Mouse (Mus musculus) G1E (cell line): ENCODE results near the gene Mtg1. TPM values are rescaled to one million over a fixed set of nuclear protein-coding genes. Genes with fewer than 3 reads are reported as not detected.

Experiments
- ATAC-seq: 2 replicates; pipeline ENCODE4 v1.8.0; 2016; ENCODE audit warnings: mild to moderate bottlenecking; ENCODE audit not compliant: insufficient number of reproducible peaks, poor library complexity, low FRiP score, severe bottlenecking; ENCODE audit errors: extremely low read depth
- DNase-seq: peaks from one replicate; pipeline ENCODE4 v3.0.0; 2012; ENCODE audit warnings: low spot score
- H3K27me3 ChIP-seq: 2 replicates; pipeline ENCODE4 v1.6.1; 2012; ENCODE audit warnings: mild to moderate bottlenecking, low read length, inconsistent platforms; ENCODE audit not compliant: insufficient read depth
- H3K36me3 ChIP-seq: replicated peaks from 2 replicates; pipeline ENCODE3; 2012; ENCODE audit warnings: mild to moderate bottlenecking, inconsistent platforms
- H3K4me1 ChIP-seq: 2 replicates; pipeline ENCODE4 v1.6.1; 2012; ENCODE audit warnings: low read depth, low read length, inconsistent platforms, mixed read lengths; ENCODE audit not compliant: insufficient read depth
- H3K4me3 ChIP-seq: 2 replicates; pipeline ENCODE4 v1.5.1; 2012; ENCODE audit warnings: low read depth, mild to moderate bottlenecking, inconsistent platforms, low read length, moderate library complexity, mixed read lengths
- H3K9me3 ChIP-seq: replicated peaks from 2 replicates; pipeline ENCODE4 v1.6.1; 2012; ENCODE audit warnings: inconsistent platforms
- CTCF ChIP-seq: IDR thresholded peaks from 2 replicates; pipeline ENCODE4 v1.5.1; 2012; ENCODE audit warnings: low read depth, low read length, inconsistent platforms, mixed read lengths
- GATA1 ChIP-seq: IDR thresholded peaks from 2 replicates; pipeline ENCODE4 v1.6.1; 2012; ENCODE audit warnings: borderline replicate concordance, low read length, inconsistent platforms, mixed read lengths
- GATA2 ChIP-seq: IDR thresholded peaks from 2 replicates; pipeline ENCODE4 v1.6.1; 2012; ENCODE audit warnings: low read depth, low read length, inconsistent platforms, borderline replicate concordance
- POLR2AphosphoS5 ChIP-seq: IDR thresholded peaks from 2 replicates; pipeline ENCODE4 v1.6.1; 2012; ENCODE audit warnings: low read depth, low read length, inconsistent platforms; ENCODE audit not compliant: insufficient replicate concordance
- TAL1 ChIP-seq: conservative IDR thresholded peaks from 2 replicates; pipeline ENCODE4 v1.6.1; 2012; ENCODE audit warnings: low read depth, low read length, inconsistent platforms, mixed read lengths
- polyA plus RNA-seq: library from polyadenylated mRNA; stranded (reverse); fragments of >175 nt; gene quantifications from 2 replicates; pipeline ENCODE4 v1.2.3, GENCODE M21; 2012
- total RNA-seq, 2 experiments: library from RNA; stranded (forward) in 1 of 2; stranded (reverse) in 1 of 2; fragments of 200-1000 nt in 1 of 2; fragments of >200 nt in 1 of 2; fragmentation: Nextera tagmentation in 1 of 2; gene quantifications; 2 replicates each; pipeline ENCODE4 v1.2.3; 2014 to 2017

Gene Mtg1
- total and polyA plus RNA-seq, 3 experiments = 10.5 to 41.0 (median 11.2) TPM

GRCm38 (mm10) chr7:140098466-140098865 lies 38.9 kb upstream of the Mtg1 start:
- TF ChIP-seq GATA2 (no peak), TAL1 (no peak), CTCF (no peak), POLR2AphosphoS5 (no peak), GATA1 (no peak)
- DNase-seq (no peak), ATAC-seq (no peak)

DNA sequence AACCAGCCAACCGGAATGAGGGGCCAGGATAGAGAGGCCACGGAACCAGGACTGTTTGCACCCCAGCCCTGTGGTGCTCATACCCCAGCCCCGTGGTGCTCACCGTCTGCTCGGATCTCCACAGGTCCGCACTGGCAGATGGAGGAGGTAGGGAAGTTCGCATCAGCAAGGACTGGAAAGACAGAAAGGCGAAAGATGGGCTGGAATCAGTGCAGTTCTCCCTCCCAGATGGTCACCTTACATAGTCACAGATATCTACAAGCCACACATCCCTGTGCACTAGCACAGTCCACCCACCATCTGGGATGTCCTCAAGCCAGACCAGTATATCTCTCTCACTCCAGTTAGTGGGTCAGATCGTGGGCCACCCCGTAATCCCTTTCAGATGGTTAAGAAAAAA lies 35.9 kb upstream of the Mtg1 start:
- no peak for TF ChIP-seq GATA2
- no peak for TF ChIP-seq GATA1
- H3K4me3 ChIP-seq = peak overlapping the region; percentile 68; the same call in 1 of the 2 replicates

More at GRCm38 (mm10) chr7:140098466-140098865, 38.9 kb upstream of the Mtg1 start:
- Histone ChIP-seq H3K9me3 (no peaks in the 10 kb centered on the region), H3K4me3 (no peak overlapping the region), H3K36me3 (peaks cover 10% of the 10 kb centered on the region), H3K4me1 (peaks cover 17% of the 10 kb centered on the region), H3K27me3 (peaks cover 12% of the 10 kb centered on the region)

DNA sequence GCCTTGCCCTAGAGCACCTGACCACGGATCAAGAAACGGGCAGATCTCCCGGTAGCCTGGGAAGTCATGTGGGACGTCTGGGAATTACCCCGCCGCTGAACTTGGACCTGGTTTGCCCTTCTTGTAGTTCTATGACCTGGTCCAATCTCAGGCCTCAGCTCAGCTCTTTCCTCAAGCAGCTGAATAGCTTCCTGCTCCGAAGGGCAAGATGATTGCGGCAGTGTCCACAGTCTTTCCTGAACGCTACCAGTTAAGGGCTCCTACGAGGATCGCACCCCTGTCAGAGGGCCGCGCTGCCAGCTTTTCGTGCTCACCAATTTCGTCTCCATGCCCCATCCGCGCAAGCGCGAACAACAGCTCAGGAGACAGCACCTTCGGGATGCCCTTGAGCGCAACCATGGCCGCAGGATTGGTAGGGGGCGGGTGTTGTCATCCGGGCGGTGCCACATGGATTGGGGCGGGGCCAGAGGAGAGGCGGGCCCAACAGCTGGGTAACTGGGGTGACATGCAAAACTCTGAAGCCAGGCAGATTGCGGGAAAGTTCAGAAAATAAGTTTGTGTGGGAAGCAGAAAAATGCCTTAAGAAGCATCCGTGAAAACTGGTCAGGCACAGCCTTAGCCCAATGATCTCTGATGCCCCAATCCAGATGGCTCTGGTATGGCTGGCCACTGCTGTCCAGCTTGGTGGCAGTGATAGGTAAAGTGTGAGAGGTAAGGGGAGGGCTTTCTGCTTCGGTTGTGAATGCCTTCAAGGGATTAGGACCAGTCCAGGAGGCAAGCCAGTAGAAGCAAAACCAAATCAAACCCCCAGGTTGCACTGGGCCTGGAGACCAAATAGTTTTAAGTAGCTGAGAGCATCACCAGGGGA lies 35.1 kb upstream of the Mtg1 start, which contains the start of gene Fuom:
Gene Fuom, minus strand, starts transcription at position 449 of the 868 bp plus-strand sequence.
- peak within 1 kb of the TSS; percentile 68 for H3K4me3 ChIP-seq
- DNase-seq = peak; percentile 54

More for the DNA sequence above, 35.9 kb upstream of the Mtg1 start:
- Histone ChIP-seq H3K4me1 (peaks cover 17% of the 10 kb centered on the region), H3K27me3 (peaks cover 2% of the 10 kb centered on the region), H3K36me3 (peaks cover 27% of the 10 kb centered on the region), H3K9me3 (no peaks in the 10 kb centered on the region)
- DNase-seq (no peak), ATAC-seq (no peak)

DNA sequence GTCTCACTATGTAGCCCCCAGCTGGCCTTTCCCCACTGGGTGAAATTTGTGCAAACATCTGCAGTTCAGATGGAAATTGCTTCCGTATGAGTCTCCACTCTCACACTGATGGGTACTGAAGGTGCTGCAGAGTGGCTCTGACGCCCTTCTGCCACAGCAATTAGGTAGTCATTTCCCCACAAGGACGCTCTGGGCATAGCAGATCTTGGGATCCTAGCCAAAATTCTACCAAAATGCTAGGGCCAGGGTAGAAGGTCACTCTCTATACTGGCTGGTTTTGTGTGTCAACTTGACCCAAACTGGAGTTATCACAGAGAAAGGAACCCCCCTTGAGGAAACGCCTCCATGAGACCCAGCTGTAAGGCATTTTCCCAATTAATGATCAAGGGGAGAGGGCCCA lies 33.4 kb upstream of the Mtg1 start:
- DNase-seq = no peak
- Histone ChIP-seq H3K4me3 (no peak overlapping the region), H3K9me3 (no peaks in the 10 kb centered on the region), H3K27me3 (no peaks in the 10 kb centered on the region; the same call in 1 of the 2 replicates), H3K36me3 (peaks cover 52% of the 10 kb centered on the region), H3K4me1 (peaks cover 17% of the 10 kb centered on the region)
- TF ChIP-seq GATA1 (no peak), GATA2 (no peak), TAL1 (no peak), POLR2AphosphoS5 (no peak), CTCF (no peak)
- no peak for ATAC-seq

More for the DNA sequence above, 35.1 kb upstream of the Mtg1 start, which contains the start of gene Fuom:
- TF ChIP-seq CTCF = no peak
- Histone ChIP-seq H3K36me3 (peaks cover 34% of the 10 kb centered on the region), H3K27me3 (peaks cover 2% of the 10 kb centered on the region; the same call in 1 of the 2 replicates), H3K9me3 (no peaks in the 10 kb centered on the region), H3K4me1 (peaks cover 17% of the 10 kb centered on the region)
- peak; percentile 91 for ATAC-seq

- no peak for DNase-seq
- Histone ChIP-seq H3K27me3 (no peaks in the 10 kb centered on the region), H3K9me3 (no peaks in the 10 kb centered on the region), H3K4me3 (no peak overlapping the region), H3K36me3 (peaks cover 70% of the 10 kb centered on the region), H3K4me1 (peaks cover 16% of the 10 kb centered on the region)
- TF ChIP-seq TAL1 (no peak), GATA1 (no peak)
- no peak for ATAC-seq
Observed at GRCm38 (mm10) chr7:140111943-140112342, 25.4 kb upstream of the Mtg1 start.

DNA sequence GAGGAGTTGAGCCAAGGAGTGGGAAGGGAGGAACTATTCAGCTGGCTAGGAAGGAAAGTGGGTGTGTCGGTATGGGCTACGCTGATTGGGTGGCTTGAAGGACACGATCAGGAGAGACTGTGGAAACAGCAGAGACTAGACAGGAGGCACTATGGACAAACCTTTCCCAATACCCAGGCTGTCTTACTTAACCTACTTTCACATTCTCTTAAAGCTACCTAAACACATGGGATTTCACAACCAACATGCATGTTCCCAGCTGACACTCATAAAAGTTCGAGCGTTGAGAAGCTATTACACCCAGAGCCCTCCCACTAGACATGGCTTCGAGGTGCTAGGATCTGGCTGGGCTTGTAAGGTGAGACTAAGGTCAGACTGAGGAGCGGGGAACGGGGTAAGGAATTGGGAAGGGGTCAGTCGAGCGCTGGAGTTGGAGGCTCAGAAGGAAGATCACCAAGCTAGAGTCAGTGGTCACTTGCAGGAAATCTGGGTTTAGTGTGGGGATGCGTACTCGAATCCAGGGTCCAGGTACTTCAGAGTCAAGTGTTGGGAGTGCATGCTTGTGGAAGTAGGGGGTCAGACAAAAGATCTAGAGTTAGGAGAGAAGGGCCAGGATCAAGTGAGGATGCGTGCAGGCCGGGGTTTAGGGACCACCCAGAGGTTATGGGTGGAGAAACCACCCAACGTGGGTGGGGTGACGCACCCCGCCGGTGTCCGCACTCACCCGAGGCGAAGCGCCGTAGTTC lies 21.6 kb upstream of the Mtg1 start, which contains the start of gene Paox:
Gene Paox, plus strand, starts transcription at position 217 of the 746 bp plus-strand sequence.
- Histone ChIP-seq H3K27me3 (no peaks in the 10 kb centered on the region), H3K9me3 (no peaks in the 10 kb centered on the region), H3K4me1 (peaks cover 20% of the 10 kb centered on the region), H3K36me3 (peaks cover 32% of the 10 kb centered on the region), H3K4me3 (peak within 1 kb of the TSS; percentile 96)
- DNase-seq (peak; percentile 81), ATAC-seq (peak; percentile 70)
- TF ChIP-seq POLR2AphosphoS5 (no peak), GATA1 (no peak), TAL1 (no peak), CTCF (no peak), GATA2 (no peak)
